Mouse (Mus musculus) heart, adult 2 months (tissue): ENCODE data around the gene Lca5l.

Source experiments
- CTCF ChIP-seq: fragments of 200-600 bp; IDR thresholded peaks from 2 replicates; pipeline ENCODE4 v1.8.1; 2022; ENCODE audit warnings: antibody characterized with exemption, mild to moderate bottlenecking, moderate library complexity
- EP300 ChIP-seq: fragments of 200-500 bp; IDR thresholded peaks from 2 replicates; pipeline ENCODE4 v1.6.1; 2011; ENCODE audit warnings: low read depth, low read length, control low read depth; ENCODE audit not compliant: insufficient read depth
- POLR2A ChIP-seq: fragments of 200-500 bp; IDR thresholded peaks from 2 replicates; pipeline ENCODE4 v1.6.1; 2011; ENCODE audit warnings: mild to moderate bottlenecking, low read depth, low read length, control low read depth; ENCODE audit not compliant: insufficient read depth

GRCm38 (mm10) chr16:96191531-96192506 is at the start of gene Lca5l:
- TF ChIP-seq POLR2A, result peak; percentile 89
- TF ChIP-seq CTCF, result no peak
- no peak for TF ChIP-seq EP300
